Comparison of ENCODE assay signal across 8 mouse cellular contexts in genomic region chrX:142228055-142228768, GRCm38 (mm10). TPM values are rescaled to one million over a fixed set of nuclear protein-coding genes. Genes with fewer than 3 reads are reported as not detected.
DNase-seq lines count a peak whose midpoint lies in the region; ATAC-seq lines count a peak whose summit lies in the region.

No protein-coding gene starts in this region.

- no peaks in the 10 kb centered on the region for H3K4me1 ChIP-seq in hindbrain, embryonic 11.5 days (replicated peaks; ENCODE audit: control insufficient read depth, insufficient read depth, low read length)

- H3K4me2 ChIP-seq in hindbrain, embryonic 11.5 days (replicated peaks; ENCODE audit: low read depth, low read length), result peak overlapping the region; percentile 29

- peak overlapping the region; percentile 70 for H3K27ac ChIP-seq in hindbrain, embryonic 11.5 days (ENCODE audit: low read depth, low read length)

- H3K36me3 ChIP-seq in hindbrain, embryonic 11.5 days (ENCODE audit: control insufficient read depth, insufficient read depth, low read length), result no peaks in the 10 kb centered on the region

- DNase-seq in NIH3T3 (ENCODE audit: low read depth), result peak; percentile 86
- DNase-seq in cerebellum, adult 9-11 months, result peak; percentile 87
- peak; percentile 24 to 74 for DNase-seq in frontal cortex, adult 2 months (ENCODE audit: extremely low spot score in 1 of 2, low spot score in 1 of 2)
- DNase-seq in hindbrain, embryonic 11.5 days (ENCODE audit: low spot score), result peak; percentile 74
- DNase-seq in layer of hippocampus, postnatal 10 days (ENCODE audit: low spot score in 2 of 2), result peak; percentile 59 to 74
- DNase-seq in lung, postnatal 14 days, result peak; percentile 67
- DNase-seq in retina, adult 2 months (ENCODE audit: low read depth, low spot score), result peak; percentile 53
- DNase-seq in thymus, postnatal 36 days, result peak; percentile 52 to 75

- no peak overlapping the region for H3K9ac ChIP-seq in hindbrain, embryonic 11.5 days (ENCODE audit: low read depth, low read length)

- WGBS in hindbrain, embryonic 11.5 days, result 16% methylated on average over 29 of the region's 42 CpGs

- no peaks in the 10 kb centered on the region for H3K9me3 ChIP-seq in hindbrain, embryonic 11.5 days (ENCODE audit: control insufficient read depth, low read length)

- peak overlapping the region; percentile 38 for H3K4me3 ChIP-seq in hindbrain, embryonic 11.5 days (ENCODE audit: low read depth, low read length)

- no peaks in the 10 kb centered on the region for H3K27me3 ChIP-seq in hindbrain, embryonic 11.5 days (ENCODE audit: control insufficient read depth, insufficient read depth, low read length)

- peak; percentile 99 for ATAC-seq in hindbrain, embryonic 11.5 days (ENCODE audit: low FRiP score)

RNA-seq across cellular contexts. Expression of gene Nxt2, which starts 1.6 kb away (rescaled TPM):
- 21.1 and 22.0 TPM in 2 replicates for polyA plus RNA-seq in frontal cortex, adult 2 months (2012; rRNA removed)
- 12.8 and 13.0 TPM in 2 replicates for polyA plus RNA-seq in hindbrain, embryonic 11.5 days (2014; fragmentation: Nextera tagmentation; extraction: Ambion mirVana)
- 10 to 100 TPM; 21.6 to 22.7 TPM for total RNA-seq in layer of hippocampus, postnatal 10 days (2021)

RNA-seq across cellular contexts. Expression of gene Gucy2f, which starts 31.5 kb away (rescaled TPM):
- 0.34 and 0.56 TPM in 2 replicates for polyA plus RNA-seq in frontal cortex, adult 2 months (2012; rRNA removed)
- not detected in 2 replicates for polyA plus RNA-seq in hindbrain, embryonic 11.5 days (2014; fragmentation: Nextera tagmentation; extraction: Ambion mirVana)
- total RNA-seq in layer of hippocampus, postnatal 10 days (2021), result 1 to 10 TPM; 1.1 to 1.3 TPM

Comparison
In these comparisons a context has a peak if more than half of its experiments do, and no peak if none do; other contexts are left out.
1. Peak in every context shown above with its lines: DNase-seq, ATAC-seq, H3K4me3 ChIP-seq and H3K27ac ChIP-seq.